Mouse (Mus musculus) cortical plate, adult 2 months (tissue): ENCODE measurements around the gene Efcab10.

Experiments
- CTCF ChIP-seq: fragments of 200-500 bp; IDR thresholded peaks from 2 replicates; pipeline ENCODE4 v1.5.1; 2011; ENCODE audit warnings: mild to moderate bottlenecking, control low read depth, low read length; ENCODE audit not compliant: insufficient read depth; ENCODE audit errors: extremely low read depth
- POLR2A ChIP-seq: fragments of 200-500 bp; IDR thresholded peaks from 2 replicates; pipeline ENCODE4 v1.6.1; 2011; ENCODE audit warnings: mild to moderate bottlenecking, low read length, control low read depth; ENCODE audit not compliant: insufficient read depth; ENCODE audit errors: extremely low read depth

GRCm38 (mm10) chr12:33352671-33353070, 42.0 kb upstream of the Efcab10 start:
- TF ChIP-seq CTCF (no peak), POLR2A (no peak)
